Mouse (Mus musculus): Measurements from ENCODE around the gene Mfap1a. TPM values are rescaled to one million over a fixed set of nuclear protein-coding genes. Genes with fewer than 3 reads are reported as not detected.
A peak's percentile ranks its signal among the peaks of the same experiment; 100 is the strongest.
"Not testable (repeated sequence)": the region's sequence is repeated elsewhere in the genome, so short reads cannot be mapped to it uniquely, and the experiment has no call there.

Gene Mfap1a
- total RNA-seq, 2 experiments from 2014 or later = 27.2 to 28.1 TPM

DNA sequence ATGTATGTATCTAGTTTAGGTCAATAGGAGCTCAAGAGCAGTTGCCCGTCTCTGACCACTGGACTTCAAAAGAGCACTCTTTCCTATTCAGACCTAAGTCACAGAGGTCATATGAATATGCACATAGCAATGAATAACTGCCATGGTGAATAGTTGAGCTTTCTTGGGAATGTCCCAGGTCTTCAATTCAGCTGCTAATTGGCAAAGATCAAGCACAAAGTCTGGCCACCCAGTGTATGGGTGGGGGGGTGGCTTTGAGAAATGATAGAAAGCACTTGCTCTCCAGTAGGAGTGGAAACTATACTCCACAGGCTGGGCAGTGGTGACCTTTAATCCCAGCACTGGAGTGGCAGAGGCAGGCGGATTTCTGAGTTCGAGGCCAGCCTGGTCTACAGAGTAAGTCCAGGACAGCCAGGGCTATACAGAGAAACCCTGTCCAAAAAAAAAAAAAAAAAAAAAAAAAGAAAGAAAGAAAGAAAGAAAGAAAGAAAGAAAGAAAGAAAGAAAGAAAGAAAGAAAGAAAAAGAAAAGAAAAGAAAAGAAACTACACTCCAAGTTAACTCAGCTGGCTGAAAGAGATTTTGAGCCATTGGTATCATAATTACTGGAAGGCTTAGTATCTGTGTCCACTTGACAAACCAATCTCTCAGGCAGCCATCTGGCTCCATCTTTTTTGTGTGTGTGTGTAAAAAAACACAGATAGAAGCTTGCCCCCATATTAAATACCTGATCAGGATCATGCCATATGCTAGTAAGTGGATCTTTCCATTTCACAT lies 28.8 kb downstream of the Mfap1a start:
- DNase-seq = no peak
- intact Hi-C loops (cut with DNase I) = no loop called here

DNA sequence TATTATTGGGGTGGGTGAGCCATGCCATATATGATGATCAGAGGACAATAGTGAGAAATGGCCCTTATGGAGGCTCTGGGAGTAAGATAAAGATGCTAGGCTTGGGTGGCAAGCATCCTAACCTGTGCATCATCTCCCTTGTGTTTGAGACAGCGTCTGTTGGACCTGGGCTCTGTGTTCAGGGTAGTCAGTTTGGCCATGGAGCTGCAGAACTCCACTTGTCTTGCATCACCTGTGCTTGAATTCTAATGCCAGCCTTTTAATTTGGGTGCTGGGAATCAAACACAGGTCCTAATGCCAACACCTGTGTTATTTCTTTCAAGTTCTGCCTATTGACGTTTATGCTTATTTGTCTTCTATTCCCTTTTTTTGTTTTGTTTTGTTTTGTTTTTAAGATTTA lies 31.2 kb downstream of the Mfap1a start:
- intact Hi-C loops (cut with DNase I); DNase-seq: not testable (repeated sequence)

DNA sequence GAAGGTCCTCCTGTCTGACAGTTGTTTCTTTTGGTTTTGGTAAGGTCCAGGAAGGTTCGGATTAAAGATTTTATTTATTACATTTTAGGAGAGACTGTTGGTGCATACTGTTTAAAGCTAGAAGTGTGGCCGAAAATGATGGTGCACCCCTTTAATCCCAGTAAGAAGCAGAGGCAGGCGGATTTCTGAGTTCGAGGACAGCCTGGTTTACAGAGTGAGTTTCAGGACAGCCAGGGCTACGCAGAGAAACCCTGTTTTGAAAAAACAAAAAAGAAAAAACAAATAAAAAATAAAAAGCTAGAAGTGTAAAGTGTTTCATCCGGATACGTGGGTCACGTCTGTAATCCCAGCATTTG lies 32.3 kb downstream of the Mfap1a start:
- intact Hi-C loops (cut with DNase I) = loop anchor here (5.0 kb wide), 1 partner anchor 33 kb away; the partner anchor contains the start of genes Mfap1a and Wdr76
- no peak for DNase-seq

DNA sequence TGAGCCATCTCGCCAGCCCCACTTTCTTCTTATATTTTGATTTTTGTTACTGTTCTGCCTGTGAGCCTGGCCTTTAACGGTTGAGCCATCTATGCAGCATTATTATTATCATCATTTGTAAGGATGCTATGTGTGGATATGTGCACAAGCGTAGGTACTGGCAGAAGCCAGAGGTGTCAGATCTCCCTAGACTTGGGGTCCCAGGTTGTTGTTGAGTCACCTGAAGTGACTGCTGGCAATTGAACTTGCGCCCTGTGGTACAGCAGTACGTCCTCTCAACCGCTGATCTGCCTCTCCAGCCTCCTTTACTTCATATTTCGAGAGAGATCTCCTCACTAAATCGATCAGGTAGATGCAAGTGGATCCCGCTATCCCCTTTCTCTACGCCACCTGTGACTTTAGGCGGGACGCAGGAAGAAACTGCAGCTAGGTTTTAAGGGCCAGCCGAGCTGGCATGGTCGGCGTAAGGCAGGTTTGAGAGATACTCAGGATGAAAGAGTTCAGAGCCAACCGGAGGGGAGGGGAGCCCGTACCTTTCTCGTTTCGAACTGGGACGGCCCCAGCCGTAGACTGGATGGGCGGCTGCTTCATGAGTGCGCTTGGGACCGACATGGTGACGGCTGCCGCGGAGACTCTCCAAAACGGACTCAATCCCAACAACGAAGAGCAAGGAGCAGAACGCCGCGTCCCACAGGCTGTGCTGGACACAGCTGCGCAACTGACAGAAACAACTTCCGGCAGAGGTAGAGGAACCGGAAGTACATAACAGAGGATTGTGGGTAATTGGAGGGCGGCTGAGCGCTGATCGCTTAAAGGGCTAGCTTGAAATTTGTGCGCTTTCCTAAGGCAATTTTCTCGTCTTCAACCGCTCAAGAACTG lies 32.9 kb downstream of the Mfap1a start, which contains the start of gene Mfap1b:
TSS of gene Mfap1b (minus strand) at position 767 of the 879 bp plus-strand sequence.
- intact Hi-C loops (cut with DNase I) = loop anchor here (5.0 kb wide), 1 partner anchor 34 kb away; the partner anchor contains the start of genes Mfap1a and Wdr76
- peak; percentile 87 for DNase-seq

DNA sequence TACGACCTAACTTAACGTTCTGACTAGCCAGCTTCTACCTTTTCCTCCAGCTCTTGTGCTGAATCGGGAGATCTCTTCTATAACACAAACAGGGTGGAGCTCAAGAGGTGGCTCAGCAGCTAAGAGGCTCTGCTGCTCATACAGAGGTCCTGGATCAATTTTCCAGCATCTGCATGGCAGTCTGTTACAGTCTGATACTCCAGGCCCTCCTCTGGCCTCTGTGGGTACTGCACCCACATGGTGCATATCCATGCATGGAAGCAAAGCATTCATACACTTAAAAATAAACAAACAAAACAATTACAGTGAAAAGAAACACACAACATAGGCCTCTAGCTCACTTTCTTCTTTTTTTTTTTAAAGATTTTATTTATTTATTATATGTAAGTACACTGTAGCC lies 33.7 kb downstream of the Mfap1a start:
- intact Hi-C loops (cut with DNase I) = loop anchor here (5.0 kb wide), 1 partner anchor 35 kb away; the partner anchor contains the start of genes Mfap1a and Wdr76
- DNase-seq = not testable (repeated sequence)

DNA sequence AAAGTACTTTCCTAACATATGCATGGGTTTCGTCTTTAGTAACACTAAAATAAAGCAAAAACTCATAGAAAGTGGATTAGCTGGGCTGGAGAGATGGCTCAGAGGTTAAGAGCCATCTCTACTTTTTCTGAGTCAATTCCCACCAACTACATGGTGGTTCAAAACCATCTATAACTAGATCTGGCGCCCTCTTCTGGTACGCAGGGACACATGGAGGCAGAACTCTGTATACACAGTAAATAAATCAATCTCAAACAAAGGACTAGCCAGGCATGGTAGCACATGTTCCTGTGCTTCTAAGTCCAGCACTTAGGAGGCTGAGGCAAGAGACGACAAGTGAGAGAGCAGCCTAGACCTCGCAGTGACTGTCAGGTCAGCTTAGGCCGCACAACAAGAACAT lies 37.5 kb downstream of the Mfap1a start:
- DNase-seq; intact Hi-C loops (cut with DNase I): not testable (repeated sequence)

DNA sequence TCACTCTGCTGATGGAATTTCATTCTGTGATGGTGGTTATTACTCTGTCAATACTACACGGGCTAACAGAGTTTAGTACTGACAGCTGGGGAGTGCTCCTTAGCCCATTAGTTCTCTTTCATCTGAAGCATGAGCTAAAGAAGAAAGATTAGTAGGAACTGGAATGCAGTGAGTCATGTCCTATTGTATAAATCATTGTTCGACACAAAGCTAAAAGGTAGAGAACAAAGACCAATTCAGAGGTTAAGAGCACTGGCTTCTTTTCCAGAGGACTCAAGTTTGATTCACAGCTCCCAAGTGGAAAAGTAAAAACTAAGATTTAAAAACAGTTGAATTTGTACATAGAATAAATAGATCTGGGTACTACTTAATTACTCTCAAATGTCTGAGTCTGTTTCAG lies 46.4 kb downstream of the Mfap1a start:
- DNase-seq = no peak
- intact Hi-C loops (cut with DNase I) = no loop called here

DNA sequence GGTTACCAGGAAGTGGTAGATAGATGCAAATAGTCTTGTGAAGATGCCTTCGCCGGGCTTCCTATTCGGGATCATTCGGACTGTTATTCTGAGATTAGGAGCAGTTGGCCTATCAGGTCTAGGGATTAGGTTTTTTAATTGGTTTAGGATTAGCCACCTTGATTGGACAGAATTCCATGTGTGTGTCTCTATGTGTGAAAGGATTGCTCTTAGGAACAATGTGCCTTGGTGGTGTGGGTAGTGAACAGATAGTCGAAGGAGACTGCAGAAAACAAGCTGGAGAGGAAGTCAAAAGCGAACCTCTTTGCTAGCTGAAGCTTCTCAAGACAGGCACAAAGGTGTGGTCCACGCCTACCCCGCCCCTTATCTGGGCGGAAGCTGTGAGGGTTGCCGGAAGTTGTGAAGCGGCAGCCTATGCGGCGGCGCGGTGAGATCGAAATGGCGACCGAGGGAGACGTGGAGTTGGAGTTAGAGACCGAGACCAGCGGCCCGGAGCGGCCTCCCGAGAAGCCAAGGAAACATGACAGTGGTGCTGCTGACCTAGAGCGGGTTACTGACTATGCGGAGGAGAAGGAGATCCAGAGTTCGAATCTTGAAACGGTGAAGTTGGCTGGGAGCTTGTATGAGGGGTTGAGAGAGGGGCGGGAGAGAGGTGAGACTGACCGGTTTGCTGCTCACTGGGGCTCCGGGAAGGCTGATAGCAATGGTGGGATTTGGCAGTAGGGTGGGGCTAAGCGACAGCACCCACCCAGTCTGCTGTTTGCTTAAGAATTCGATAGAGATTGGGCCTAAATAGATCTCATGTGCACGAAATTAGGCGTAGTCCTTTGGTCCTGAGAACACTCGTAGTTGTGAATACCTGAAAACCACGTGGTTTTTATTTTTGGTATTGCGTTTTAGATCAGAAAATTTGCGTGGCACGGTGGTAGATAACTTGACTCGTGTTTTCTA lies 49.5 kb downstream of the Mfap1a start, which contains the start of gene Serinc4:
TSS of gene Serinc4 (minus strand) at position 90 of the 951 bp plus-strand sequence.
- intact Hi-C loops (cut with DNase I) = no loop called here

DNA sequence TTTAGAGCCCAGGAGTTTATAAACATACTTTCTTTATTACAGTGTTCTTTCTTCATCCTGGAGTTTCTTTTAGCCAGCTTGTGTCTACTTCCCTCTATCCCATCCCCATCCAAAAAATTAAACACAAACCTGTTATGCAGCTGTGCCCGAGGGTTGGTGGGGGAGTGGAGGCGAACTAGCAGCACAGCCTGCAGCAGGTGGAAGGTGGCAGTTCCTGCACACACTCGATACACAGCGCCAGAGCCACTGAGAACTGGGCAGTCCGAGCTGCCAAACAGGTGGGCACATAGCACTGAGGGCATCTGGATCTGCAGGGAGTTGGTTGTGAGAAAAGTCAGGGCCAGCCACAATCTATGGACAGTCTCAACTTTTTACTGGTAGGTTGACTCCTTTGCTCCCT lies 50.9 kb downstream of the Mfap1a start:
- intact Hi-C loops (cut with DNase I) = no loop called here
- no peak for DNase-seq

More for the DNA sequence above, 49.5 kb downstream of the Mfap1a start, which contains the start of gene Serinc4:
- peak; percentile 88 to 90 for DNase-seq

DNA sequence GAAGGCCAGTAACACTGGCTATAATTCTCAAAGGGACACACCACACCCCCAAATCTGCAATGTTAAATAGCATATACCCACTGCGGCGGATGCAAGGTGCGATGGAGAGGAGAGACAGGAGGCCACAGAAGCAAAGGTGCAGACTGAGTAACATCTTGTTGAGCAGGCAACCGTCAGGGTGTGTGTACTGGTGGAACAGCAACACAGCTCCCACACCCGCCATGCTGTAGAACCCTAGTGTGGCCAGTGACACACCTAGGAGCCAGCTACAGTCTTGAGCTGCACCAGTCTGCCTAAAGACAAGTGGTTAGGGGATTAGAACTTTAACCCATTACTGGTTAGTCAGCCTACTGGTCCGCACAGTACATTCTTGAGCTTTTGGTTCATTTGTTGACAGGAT lies 52.5 kb downstream of the Mfap1a start:
- DNase-seq = no peak
- intact Hi-C loops (cut with DNase I) = no loop called here

DNA sequence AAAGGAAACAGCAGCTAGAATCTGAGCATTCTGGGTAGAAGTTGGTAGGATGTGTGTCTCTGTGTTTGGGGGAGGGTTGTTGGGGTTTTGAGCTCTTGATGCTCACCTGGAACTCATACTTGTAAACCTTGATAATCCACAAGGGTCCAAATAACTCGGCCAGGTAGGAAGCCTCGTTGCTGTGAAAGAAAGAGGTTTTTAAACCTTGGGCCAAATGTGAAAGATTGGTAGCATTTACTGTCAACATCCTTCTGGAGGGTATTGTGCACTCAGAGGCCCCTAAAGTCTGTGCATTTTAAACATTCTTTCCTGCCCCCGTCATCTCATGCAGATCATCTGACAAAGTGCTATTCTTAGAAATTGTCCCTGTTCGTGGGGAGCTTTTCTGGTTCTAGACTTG lies 53.5 kb downstream of the Mfap1a start, which contains the start of gene Hypk:
TSS of gene Hypk (plus strand) at position 301 of the 400 bp plus-strand sequence.
- no peak for DNase-seq
- intact Hi-C loops (cut with DNase I) = no loop called here

DNA sequence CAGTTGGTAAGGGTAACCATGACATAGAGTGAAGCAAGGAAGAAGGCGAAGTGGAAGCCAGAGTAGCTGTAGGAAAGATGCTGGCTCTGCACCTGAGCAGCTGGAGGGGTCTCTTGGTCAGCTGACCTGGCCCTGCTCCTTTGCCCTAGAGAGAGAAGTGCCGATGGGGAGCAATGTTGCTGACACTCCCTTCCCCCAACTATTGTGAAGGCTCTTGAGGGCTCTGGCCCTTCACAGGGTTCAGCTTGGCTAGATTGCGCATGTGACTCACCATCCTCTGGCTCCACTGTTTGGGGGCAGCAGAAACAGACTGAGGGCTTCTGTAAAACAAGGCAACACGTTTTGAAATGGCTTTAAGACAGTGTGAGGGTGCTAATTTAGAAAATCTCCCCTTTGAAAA lies 54.1 kb downstream of the Mfap1a start:
- intact Hi-C loops (cut with DNase I) = no loop called here
- DNase-seq = no peak

DNA sequence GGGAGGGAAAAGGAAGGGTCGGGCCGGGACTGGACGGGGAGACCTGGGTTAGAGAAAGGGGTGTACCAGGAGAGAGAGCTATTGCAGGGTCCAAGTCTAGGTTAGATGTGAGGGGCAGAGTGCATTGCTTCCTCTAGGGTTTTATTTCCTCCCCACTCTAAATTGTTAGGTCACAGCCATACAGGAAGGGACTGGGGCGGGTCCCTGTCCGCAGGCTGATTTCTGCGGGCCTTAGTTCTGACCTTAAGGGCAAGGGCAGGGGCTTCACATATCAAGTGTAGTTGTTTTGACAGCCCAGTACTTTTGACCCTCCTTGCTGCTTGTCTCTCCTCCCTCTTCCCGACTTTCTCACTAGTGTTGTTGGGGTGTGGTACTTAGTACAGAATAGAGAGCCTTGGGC lies 56.4 kb downstream of the Mfap1a start:
- intact Hi-C loops (cut with DNase I) = no loop called here

DNA sequence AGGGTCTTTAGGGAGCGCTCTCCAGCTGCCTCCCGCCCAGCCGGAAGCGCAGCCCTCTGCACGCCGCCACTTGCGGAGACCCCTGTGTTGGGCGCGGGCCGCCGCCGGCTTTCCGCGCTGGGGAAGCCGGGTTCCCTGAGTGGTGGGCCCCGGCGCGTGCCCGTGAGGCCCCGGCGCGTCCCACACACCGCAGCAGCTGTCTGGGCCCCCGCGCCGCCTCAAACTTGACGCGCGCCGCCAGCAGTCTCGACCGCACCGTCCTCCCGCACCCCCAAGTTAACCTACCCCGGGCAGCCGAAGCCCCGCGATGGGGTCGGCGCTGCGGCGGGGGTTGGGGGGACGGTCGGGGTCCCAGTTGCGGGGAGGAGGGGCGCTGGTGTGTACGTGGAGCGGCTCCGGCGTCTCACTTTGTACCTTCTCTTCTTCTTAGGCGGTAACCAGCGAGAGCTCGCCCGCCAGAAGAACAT lies 56.9 kb downstream of the Mfap1a start:
- DNase-seq = no peak
- intact Hi-C loops (cut with DNase I) = no loop called here

More for the DNA sequence above, 56.4 kb downstream of the Mfap1a start:
- DNase-seq = peak in 1 of 2 experiments; percentile 36

DNA sequence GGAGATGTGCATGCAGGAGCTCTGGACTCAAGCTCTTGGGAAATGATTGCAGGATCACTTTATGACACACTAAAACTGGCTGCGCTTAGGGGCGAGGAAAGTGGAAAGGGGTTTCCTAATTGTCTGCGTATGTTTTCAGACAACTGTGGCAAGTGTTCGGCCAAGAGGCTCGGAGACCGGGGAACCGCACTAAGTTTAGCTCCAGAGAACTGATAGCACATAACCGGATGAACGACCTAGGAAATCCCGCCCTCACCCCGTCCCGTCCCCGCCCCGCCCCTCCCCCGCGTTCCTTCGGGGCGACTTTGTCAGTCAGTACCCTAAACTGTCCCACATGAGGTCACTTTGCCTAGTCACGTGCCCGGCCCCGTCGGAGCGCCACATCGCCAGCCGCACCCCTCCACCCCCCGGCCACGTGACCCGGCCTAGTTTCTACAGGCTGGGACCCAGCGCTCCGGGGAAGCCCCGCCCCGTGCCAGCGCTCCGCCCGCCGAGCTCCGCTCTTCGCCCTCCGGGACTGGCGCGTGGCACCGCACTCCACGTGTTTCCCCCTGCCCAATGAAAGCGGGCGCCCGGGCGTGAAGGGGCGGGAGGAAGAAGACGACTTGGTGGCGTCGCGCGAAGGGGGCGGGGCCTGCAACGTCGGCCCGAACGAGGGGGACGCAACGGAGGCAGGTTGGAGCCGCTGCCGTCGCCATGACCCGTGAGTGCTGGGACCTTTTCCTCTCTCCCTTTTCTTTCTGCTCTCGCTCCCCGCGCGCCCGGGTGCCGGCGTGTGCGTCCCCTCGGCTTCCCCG lies 57.5 kb downstream of the Mfap1a start, which contains the start of gene Serf2:
TSS of gene Serf2 (plus strand) at position 457 of the 797 bp plus-strand sequence.
- intact Hi-C loops (cut with DNase I) = no loop called here
- peak; percentile 100 for DNase-seq

DNA sequence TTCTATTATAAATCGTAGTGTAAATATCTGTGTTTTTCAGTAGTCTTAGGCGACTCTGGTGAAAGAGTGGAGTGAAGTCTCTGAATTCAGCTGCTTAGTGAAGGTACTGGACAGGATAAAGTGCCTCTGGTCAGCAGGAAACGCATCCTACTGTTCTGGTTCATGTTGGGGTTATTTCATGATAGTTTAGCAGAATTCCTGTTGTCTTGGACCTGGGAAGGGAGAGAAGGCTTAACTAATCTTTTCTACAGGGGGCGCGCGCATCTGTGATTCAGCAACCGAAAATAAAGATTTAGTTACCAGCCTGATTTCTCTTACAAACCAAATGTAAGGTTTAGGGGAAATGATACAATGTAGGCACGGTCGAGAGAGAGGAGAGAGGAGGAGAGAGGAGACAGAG lies 58.3 kb downstream of the Mfap1a start:
- intact Hi-C loops (cut with DNase I) = no loop called here

DNA sequence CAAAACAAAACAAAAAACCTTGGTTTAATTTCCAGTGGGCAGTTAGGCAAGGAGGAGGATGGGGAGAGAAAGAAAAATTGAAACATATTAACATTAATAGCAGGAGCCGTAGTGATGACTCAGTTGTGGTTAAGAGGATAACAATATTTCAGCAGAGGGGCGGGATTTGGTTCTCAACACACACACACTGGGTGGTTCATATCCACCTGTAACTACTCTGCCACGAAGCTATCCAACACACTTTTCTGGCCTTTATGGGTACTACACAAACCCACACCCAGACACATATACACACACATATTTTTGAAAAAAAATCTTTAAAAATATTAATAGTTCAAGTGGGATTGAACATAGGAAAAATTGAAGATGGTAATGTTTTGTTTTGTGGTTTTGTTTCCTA lies 59.5 kb downstream of the Mfap1a start:
- no peak for DNase-seq
- intact Hi-C loops (cut with DNase I) = no loop called here

More for the DNA sequence above, 58.3 kb downstream of the Mfap1a start:
- DNase-seq = peak; percentile 64 to 66

DNA sequence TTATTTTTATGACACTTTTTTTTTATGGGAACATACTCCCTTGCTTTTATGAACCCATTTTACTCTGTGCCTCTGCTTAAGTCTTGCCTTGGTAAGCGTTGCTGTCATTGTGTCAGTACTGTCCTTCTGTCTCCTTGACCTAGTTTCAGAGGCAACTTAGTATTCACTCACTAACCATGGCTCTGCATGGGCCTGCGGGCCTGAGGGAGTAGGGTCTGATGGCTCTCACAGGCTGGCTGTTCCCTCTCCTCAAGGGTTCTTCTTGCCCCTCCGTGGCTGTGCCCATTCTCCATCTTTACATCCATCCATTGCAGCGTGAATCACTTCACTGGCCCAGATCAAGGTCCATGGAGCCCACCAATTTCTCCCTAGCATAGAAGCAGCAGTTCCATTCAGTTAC lies 60.0 kb downstream of the Mfap1a start:
- intact Hi-C loops (cut with DNase I) = no loop called here
- no peak for DNase-seq

DNA sequence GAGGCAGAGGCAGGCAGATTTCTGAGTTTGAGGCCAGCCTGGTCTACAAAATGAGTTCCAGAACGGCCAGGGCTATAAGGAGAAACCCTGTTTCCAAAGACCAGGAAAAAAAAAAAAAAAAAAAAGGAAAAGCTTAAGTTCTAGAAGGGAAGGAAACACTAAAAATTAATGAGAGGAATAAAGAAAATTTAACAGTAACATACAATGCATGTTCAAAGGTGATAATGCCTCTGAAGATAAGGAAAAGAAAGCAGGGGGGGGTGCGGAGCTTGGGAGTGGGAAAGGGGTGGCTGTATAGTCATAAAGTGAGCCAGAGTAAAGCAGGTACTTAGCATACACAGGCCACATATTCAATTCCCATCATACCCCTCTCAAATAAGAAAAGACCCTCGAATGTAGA lies 61.3 kb downstream of the Mfap1a start:
- intact Hi-C loops (cut with DNase I) = no loop called here
- DNase-seq = no peak
